Mouse (Mus musculus): ENCODE measurements around the gene Tsg101. TPM values are rescaled to one million over a fixed set of nuclear protein-coding genes. Genes with fewer than 3 reads are reported as not detected.
A peak's percentile ranks its signal among the peaks of the same experiment; 100 is the strongest.

Gene Tsg101
- 63.2 and 78.5 TPM in 2 replicates for polyA plus RNA-seq (2015; fragmentation: Nextera tagmentation; extraction: Ambion mirVana)

- WGBS (ENCODE audit: insufficient replicate concordance), result under 1% methylated on average over 73 of the region's 75 CpGs
- Histone ChIP-seq H3K4me1 (replicated peaks) (peaks cover 39% of the 10 kb centered on the region), H3K4me2 (peak within 1 kb of the TSS; percentile 83), H3K4me3 (replicated peaks) (peak within 1 kb of the TSS; percentile 94), H3K27me3 (no peaks in the 10 kb centered on the region), H3K27ac (peak within 1 kb of the TSS; percentile 93), H3K9ac (peak within 1 kb of the TSS; percentile 93), H3K9me3 (replicated peaks) (no peaks in the 10 kb centered on the region), H3K36me3 (peaks cover 2% of the 10 kb centered on the region; the same call in 1 of the 2 replicates)
- peak; percentile 85 for DNase-seq
- ATAC-seq (ENCODE audit: low read depth), result peak; percentile 93
These were observed at the start of gene Tsg101 for GRCm38 (mm10) chr7:46919551-46920176. TSS of gene Tsg101 (minus strand) at chr7:46919969.

DNA sequence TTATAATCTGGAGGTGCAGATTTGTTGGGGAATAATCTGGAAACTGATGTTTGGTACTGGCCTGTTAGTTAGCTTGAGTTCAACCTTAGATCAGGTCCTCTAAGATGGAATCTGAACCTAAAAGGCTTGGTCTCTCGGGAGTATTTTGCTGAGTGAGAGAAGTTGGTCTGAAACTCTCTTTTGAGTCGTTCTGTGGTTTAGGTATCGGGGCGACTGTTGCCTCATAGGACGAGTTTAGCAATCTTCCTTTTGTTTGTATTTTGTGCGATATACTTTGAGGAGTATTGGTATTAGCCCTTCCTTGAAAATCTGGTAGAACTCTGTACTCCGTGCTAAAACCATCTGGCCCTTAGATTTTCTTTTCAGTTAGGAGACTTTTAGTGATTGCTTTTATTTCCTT lies 44.3 kb upstream of the Tsg101 start:
- ATAC-seq (ENCODE audit: low read depth) (no peak), DNase-seq (no peak)
- H3K9ac ChIP-seq, result no peak overlapping the region
- peaks cover 15% of the 10 kb centered on the region for H3K4me1 ChIP-seq (replicated peaks)
- no peak overlapping the region for H3K4me3 ChIP-seq (replicated peaks)
- H3K36me3 ChIP-seq, result no peaks in the 10 kb centered on the region
- H3K4me2 ChIP-seq, result no peak overlapping the region
- no peaks in the 10 kb centered on the region for H3K9me3 ChIP-seq (replicated peaks)
- WGBS (ENCODE audit: insufficient replicate concordance), result 61% methylated on average over 7 of the region's 7 CpGs
- H3K27ac ChIP-seq, result no peak overlapping the region
- peaks cover 18% of the 10 kb centered on the region for H3K27me3 ChIP-seq

GRCm38 (mm10) chr7:46962806-46963618 lies 43.2 kb upstream of the Tsg101 start:
- under 1% methylated on average over 9 of the region's 9 CpGs for WGBS (ENCODE audit: insufficient replicate concordance)
- Histone ChIP-seq H3K4me3 (replicated peaks) (no peak overlapping the region), H3K27ac (no peak overlapping the region), H3K4me2 (peak overlapping the region; percentile 33), H3K4me1 (replicated peaks) (peaks cover 21% of the 10 kb centered on the region), H3K27me3 (peaks cover 18% of the 10 kb centered on the region), H3K36me3 (no peaks in the 10 kb centered on the region), H3K9me3 (replicated peaks) (no peaks in the 10 kb centered on the region), H3K9ac (peak overlapping the region; percentile 22; the same call in 1 of the 2 replicates)
- no peak for ATAC-seq (ENCODE audit: low read depth)
- DNase-seq, result peak; percentile 53

DNA sequence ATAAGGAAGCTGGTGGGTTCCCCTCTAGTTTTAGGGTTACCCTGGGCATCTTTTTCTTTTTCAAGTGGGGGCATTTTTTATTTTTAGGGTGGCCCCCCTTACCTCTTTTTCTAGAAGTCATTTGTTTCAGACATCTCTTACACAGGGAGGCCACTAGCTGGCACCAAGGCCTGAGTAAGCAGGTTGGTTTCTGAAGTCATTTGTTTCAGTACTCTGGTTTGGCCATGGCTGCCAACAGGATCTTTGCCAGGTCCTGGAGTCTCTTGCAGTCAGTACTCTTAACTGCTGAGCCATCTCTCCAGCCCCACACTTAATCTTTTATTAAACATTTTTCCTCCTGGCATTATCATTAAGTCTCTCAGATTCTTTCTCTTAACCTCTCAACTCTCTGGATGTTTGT lies 42.4 kb upstream of the Tsg101 start:
- H3K4me3 ChIP-seq (replicated peaks), result no peak overlapping the region
- peaks cover 18% of the 10 kb centered on the region for H3K27me3 ChIP-seq
- H3K9me3 ChIP-seq (replicated peaks), result no peaks in the 10 kb centered on the region
- H3K9ac ChIP-seq, result no peak overlapping the region
- DNase-seq (no peak), ATAC-seq (ENCODE audit: low read depth) (no peak)
- no peak overlapping the region for H3K4me2 ChIP-seq
- no peak overlapping the region for H3K27ac ChIP-seq
- no peaks in the 10 kb centered on the region for H3K36me3 ChIP-seq
- peaks cover 28% of the 10 kb centered on the region for H3K4me1 ChIP-seq (replicated peaks)

- ATAC-seq (ENCODE audit: low read depth) (no peak), DNase-seq (no peak)
- H3K4me3 ChIP-seq (replicated peaks), result no peak overlapping the region
- H3K27ac ChIP-seq, result no peak overlapping the region
- H3K4me2 ChIP-seq, result no peak overlapping the region
- H3K27me3 ChIP-seq, result peaks cover 18% of the 10 kb centered on the region
- no peaks in the 10 kb centered on the region for H3K36me3 ChIP-seq
- no peaks in the 10 kb centered on the region for H3K9me3 ChIP-seq (replicated peaks)
- WGBS (ENCODE audit: insufficient replicate concordance), result 35% methylated on average over 3 of the region's 3 CpGs
- H3K9ac ChIP-seq, result no peak overlapping the region
- H3K4me1 ChIP-seq (replicated peaks), result peaks cover 33% of the 10 kb centered on the region
These were observed 41.2 kb upstream of the Tsg101 start for GRCm38 (mm10) chr7:46960991-46961390.

- WGBS (ENCODE audit: insufficient replicate concordance), result 19% methylated on average over 9 of the region's 9 CpGs
- H3K4me3 ChIP-seq (replicated peaks), result peak overlapping the region; percentile 87
- peaks cover 15% of the 10 kb centered on the region for H3K36me3 ChIP-seq
- peak overlapping the region; percentile 87 for H3K4me2 ChIP-seq
- H3K4me1 ChIP-seq (replicated peaks), result peaks cover 33% of the 10 kb centered on the region
- H3K9ac ChIP-seq, result peak overlapping the region; percentile 91
- no peaks in the 10 kb centered on the region for H3K9me3 ChIP-seq (replicated peaks)
- no peak for DNase-seq
- peaks cover 18% of the 10 kb centered on the region for H3K27me3 ChIP-seq
- no peak overlapping the region for H3K27ac ChIP-seq
- ATAC-seq (ENCODE audit: low read depth), result no peak
These were observed 39.1 kb upstream of the Tsg101 start for GRCm38 (mm10) chr7:46958853-46959252.

DNA sequence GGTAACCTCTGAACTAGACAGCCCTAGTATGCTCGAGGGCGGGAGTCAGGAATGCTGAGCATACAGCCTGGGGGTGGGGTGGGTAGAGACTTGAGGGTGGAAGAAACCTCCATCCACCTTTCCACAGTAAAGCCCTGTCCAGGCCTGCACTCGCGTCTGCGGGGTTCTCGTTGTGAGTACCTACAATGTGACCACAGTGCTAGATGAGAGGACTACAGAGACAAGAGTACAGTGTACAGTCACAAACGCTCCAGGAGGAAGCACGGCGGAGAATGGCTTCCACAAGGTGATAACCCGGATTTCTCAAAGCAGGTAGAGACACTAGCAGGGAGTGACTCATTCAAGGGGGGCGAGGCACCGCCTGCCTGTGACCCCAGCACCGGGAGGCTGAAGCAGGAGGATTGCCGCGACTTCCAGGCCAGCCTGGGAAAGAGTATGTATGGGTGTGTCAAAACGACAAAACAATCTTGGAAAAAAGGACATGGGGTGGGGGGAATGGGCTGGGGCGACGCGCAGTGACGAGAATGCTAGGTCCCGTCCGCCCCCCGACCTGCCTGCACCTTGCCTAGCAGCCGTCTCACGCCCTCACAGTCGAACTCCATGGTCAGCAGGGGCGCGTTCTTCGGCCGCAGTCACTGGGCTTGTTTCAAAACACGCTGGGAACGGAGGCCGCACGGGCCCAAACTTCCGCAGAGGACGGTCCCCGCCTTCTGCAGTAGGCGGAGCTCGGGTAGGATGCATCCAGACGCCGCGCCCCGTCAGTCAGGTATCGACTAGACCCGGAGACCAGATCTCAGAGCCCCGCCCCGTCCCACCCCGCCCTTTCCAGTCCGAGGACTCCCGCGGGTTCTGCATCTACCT lies 38.3 kb upstream of the Tsg101 start, which contains the start of gene Uevld:
Gene Uevld (minus strand): TSS at position 697 of the 861 bp plus-strand sequence.
- peak; percentile 97 for ATAC-seq (ENCODE audit: low read depth)
- peaks cover 18% of the 10 kb centered on the region for H3K27me3 ChIP-seq
- H3K9me3 ChIP-seq (replicated peaks), result no peaks in the 10 kb centered on the region
- H3K36me3 ChIP-seq, result peaks cover 23% of the 10 kb centered on the region
- H3K27ac ChIP-seq, result peak within 1 kb of the TSS; percentile 75
- H3K9ac ChIP-seq, result peak within 1 kb of the TSS; percentile 91
- WGBS (ENCODE audit: insufficient replicate concordance), result under 1% methylated on average over 51 of the region's 51 CpGs
- H3K4me2 ChIP-seq, result peak within 1 kb of the TSS; percentile 87
- H3K4me3 ChIP-seq (replicated peaks), result peak within 1 kb of the TSS; percentile 87
- DNase-seq, result peak; percentile 94
- peaks cover 25% of the 10 kb centered on the region for H3K4me1 ChIP-seq (replicated peaks)

DNA sequence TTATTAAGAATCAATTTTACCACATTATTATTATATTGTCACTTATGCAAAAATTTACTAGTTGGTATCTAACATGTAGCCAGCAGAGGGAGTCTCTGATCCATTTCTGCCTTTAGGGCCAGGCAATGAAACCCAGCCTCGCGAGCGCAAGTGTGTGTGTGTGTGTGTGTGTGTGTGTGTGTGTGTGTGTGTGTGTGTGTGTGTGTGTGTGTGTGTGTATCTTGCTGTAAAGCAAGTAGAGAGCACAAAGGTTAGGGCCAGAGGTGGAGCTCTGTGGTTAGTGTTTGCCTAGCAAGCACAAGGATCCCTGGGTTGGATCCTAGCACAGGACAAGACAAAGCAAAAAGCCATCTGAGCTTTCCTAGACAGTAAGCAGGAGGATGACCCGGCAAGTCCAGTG lies 16.1 kb upstream of the Tsg101 start:
- H3K4me1 ChIP-seq (replicated peaks), result no peaks in the 10 kb centered on the region
- no peaks in the 10 kb centered on the region for H3K27me3 ChIP-seq
- no peak overlapping the region for H3K9ac ChIP-seq
- ATAC-seq (ENCODE audit: low read depth), result no peak
- no peak overlapping the region for H3K27ac ChIP-seq
- DNase-seq, result no peak
- H3K4me3 ChIP-seq (replicated peaks), result no peak overlapping the region
- WGBS (ENCODE audit: insufficient replicate concordance), result 54% methylated on average over 4 of the region's 4 CpGs
- no peak overlapping the region for H3K4me2 ChIP-seq
- H3K9me3 ChIP-seq (replicated peaks), result no peaks in the 10 kb centered on the region
- peaks cover 53% of the 10 kb centered on the region for H3K36me3 ChIP-seq

DNA sequence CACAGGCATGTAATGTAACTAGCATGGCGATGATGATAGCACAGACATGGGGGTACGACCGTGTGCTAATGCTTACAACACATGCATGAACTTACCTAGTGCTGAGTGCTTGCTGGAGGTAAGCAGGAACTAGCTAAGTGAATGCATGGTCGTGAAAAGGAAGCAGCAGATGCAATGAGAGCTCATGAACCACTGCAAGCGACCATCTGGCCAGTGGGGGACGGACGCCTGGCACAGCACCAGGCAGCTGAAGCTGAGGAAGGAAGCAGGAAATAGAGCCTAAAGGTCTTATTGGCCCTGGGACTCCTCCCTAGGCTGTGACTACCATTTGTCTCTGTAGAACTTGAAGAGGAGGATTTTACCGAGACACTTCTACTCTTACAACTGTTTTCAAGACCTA lies 15.0 kb upstream of the Tsg101 start:
- 70% methylated on average over 8 of the region's 8 CpGs for WGBS (ENCODE audit: insufficient replicate concordance)
- Histone ChIP-seq H3K4me3 (replicated peaks) (no peak overlapping the region), H3K36me3 (peaks cover 54% of the 10 kb centered on the region), H3K9me3 (replicated peaks) (no peaks in the 10 kb centered on the region), H3K9ac (no peak overlapping the region), H3K27me3 (no peaks in the 10 kb centered on the region), H3K4me1 (replicated peaks) (no peaks in the 10 kb centered on the region), H3K27ac (no peak overlapping the region), H3K4me2 (no peak overlapping the region)
- DNase-seq (no peak), ATAC-seq (ENCODE audit: low read depth) (no peak)

DNA sequence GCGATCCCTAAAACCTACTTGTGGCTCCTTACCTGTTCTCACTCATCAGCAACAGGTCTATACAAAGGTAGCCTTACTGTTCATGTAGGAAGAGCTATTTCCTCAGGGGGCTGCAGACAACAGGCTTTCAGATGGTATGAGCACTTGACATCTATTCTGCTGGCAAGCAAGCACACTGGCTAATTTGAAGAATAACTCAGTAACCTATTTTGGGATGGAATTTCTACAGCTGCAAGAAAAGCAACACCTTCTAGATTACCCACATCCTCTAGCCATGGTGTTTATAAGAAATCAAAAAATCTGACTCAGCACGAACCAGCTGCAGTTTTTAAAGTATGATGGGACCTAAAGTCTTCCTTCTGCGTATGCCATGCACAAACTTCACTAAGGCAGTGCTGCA lies 11.6 kb upstream of the Tsg101 start:
- no peaks in the 10 kb centered on the region for H3K9me3 ChIP-seq (replicated peaks)
- H3K27ac ChIP-seq, result no peak overlapping the region
- 84% methylated on average over 3 of the region's 3 CpGs for WGBS (ENCODE audit: insufficient replicate concordance)
- H3K4me2 ChIP-seq, result no peak overlapping the region
- ATAC-seq (ENCODE audit: low read depth) (no peak), DNase-seq (no peak)
- no peaks in the 10 kb centered on the region for H3K4me1 ChIP-seq (replicated peaks)
- no peaks in the 10 kb centered on the region for H3K27me3 ChIP-seq
- no peak overlapping the region for H3K4me3 ChIP-seq (replicated peaks)
- H3K36me3 ChIP-seq, result peaks cover 42% of the 10 kb centered on the region
- H3K9ac ChIP-seq, result no peak overlapping the region

GRCm38 (mm10) chr7:46928291-46928690 lies 8.5 kb upstream of the Tsg101 start:
- 70% methylated on average over 5 of the region's 5 CpGs for WGBS (ENCODE audit: insufficient replicate concordance)
- Histone ChIP-seq H3K36me3 (peaks cover 29% of the 10 kb centered on the region), H3K27me3 (no peaks in the 10 kb centered on the region), H3K9me3 (replicated peaks) (no peaks in the 10 kb centered on the region), H3K9ac (no peak overlapping the region), H3K4me1 (replicated peaks) (no peaks in the 10 kb centered on the region; the same call in 1 of the 2 replicates), H3K4me2 (no peak overlapping the region), H3K27ac (no peak overlapping the region), H3K4me3 (replicated peaks) (no peak overlapping the region)
- no peak for ATAC-seq (ENCODE audit: low read depth)
- DNase-seq, result no peak

Measured in liver, embryonic 13.5 days (tissue).